Mouse (Mus musculus) E14TG2a.4 (cell line): ENCODE data around the gene Cela3b.

Experiments used
- H3K27me3 ChIP-seq: 2 replicates; pipeline ENCODE4 v1.6.1; 2014; ENCODE audit warnings: low read length, control low read depth; ENCODE audit not compliant: insufficient read depth
- H3K36me3 ChIP-seq: 2 replicates; pipeline ENCODE4 v1.6.1; 2014; ENCODE audit warnings: low read length, control low read depth; ENCODE audit not compliant: insufficient read depth
- H3K4me1 ChIP-seq: replicated peaks from 2 replicates; pipeline ENCODE4 v1.6.1; 2014; ENCODE audit warnings: low read depth, low read length, control low read depth
- H3K4me3 ChIP-seq: replicated peaks from 2 replicates; pipeline ENCODE4 v1.5.1; 2014; ENCODE audit warnings: mild to moderate bottlenecking, low read length
- H3K9me3 ChIP-seq: 2 replicates; pipeline ENCODE4 v1.6.1; 2014; ENCODE audit warnings: low read length, control low read depth
- CTCF ChIP-seq: conservative IDR thresholded peaks from 2 replicates; pipeline ENCODE4 v1.5.1; 2014; ENCODE audit warnings: low read length
- NANOG ChIP-seq: IDR thresholded peaks from 2 replicates; pipeline ENCODE4 v1.6.1; 2014; ENCODE audit warnings: borderline replicate concordance, low read length, mixed read lengths
- POU5F1 ChIP-seq: IDR thresholded peaks from 2 replicates; pipeline ENCODE4 v1.6.1; 2014; ENCODE audit warnings: low read length, borderline replicate concordance

Gene Cela3b

DNA sequence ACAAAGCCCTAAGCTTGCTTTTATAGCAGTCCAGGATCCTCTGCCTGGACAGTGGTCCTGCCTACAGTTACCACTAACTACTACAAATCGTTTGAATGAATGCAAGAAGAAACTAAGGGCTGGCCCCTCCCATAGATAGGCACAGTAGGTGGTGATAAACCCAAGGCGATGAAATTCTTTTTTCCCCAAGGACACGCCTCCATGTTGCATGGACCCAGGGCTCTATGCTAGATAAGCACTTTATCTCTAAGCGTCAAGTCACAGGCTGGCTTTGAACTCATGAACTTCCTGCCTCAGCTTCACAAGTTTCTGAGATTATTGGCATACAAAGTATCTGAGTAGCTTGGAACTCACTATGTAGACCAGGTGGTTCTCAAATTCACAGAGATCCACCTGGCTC is 27.0 kb upstream of the Cela3b start:
- Histone ChIP-seq H3K36me3 (no peaks in the 10 kb centered on the region), H3K4me3 (no peak overlapping the region), H3K9me3 (no peaks in the 10 kb centered on the region), H3K27me3 (0 out of 2 replicates have a peak, but pooled peaks cover 3% of the 10 kb centered on the region), H3K4me1 (peaks cover 77% of the 10 kb centered on the region)
- TF ChIP-seq POU5F1 (no peak), CTCF (no peak), NANOG (no peak)

DNA sequence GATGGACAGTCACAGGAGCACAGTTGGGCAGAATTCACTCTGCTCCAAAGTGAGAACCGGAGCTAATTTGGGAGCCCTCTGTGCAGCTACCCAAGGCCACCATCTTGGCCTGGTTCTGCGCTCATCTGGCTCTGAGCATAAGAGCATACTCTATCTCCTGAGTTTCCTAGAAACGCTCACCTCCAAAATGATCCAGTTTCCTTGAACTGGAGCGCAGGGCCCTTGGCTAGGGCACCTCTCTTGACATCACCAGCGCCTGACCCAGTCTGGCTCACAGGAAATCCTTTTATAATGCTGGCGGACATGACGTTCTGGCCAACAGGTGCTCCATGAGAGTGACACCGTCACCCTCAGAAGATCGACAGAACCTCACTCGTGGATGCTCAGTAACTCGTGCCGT is 26.2 kb upstream of the Cela3b start:
- Histone ChIP-seq H3K4me3 (no peak overlapping the region), H3K9me3 (no peaks in the 10 kb centered on the region), H3K27me3 (no peaks in the 10 kb centered on the region), H3K4me1 (peaks cover 72% of the 10 kb centered on the region), H3K36me3 (no peaks in the 10 kb centered on the region)
- TF ChIP-seq CTCF (no peak), NANOG (no peak), POU5F1 (no peak)

DNA sequence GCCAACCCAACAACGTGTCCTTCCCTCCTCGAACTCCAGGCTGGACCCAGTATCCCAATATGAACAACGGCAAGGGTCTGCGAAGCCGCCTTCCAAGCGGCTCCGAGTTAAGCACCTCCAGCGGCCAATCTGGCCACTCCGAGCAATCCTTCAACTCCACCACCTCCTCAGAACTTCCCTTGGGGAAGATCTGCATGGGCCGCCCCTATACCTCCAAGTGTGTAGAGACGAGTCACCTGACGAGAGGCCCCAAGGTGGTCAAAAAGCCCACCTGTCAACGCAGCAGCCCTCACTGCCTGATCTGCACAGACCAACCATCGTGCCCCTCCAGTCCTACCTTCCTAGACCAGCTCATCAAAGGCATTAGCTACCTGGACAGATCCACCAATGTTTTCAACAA is 24.2 kb upstream of the Cela3b start:
- no peaks in the 10 kb centered on the region for H3K27me3 ChIP-seq
- H3K4me1 ChIP-seq, result peaks cover 68% of the 10 kb centered on the region
- no peaks in the 10 kb centered on the region for H3K9me3 ChIP-seq
- no peak for TF ChIP-seq CTCF
- TF ChIP-seq NANOG, result no peak
- no peak for TF ChIP-seq POU5F1
- no peaks in the 10 kb centered on the region for H3K36me3 ChIP-seq
- 0 out of 2 replicates have a peak overlapping the region, but pooled peaks have one; percentile 26 for H3K4me3 ChIP-seq

DNA sequence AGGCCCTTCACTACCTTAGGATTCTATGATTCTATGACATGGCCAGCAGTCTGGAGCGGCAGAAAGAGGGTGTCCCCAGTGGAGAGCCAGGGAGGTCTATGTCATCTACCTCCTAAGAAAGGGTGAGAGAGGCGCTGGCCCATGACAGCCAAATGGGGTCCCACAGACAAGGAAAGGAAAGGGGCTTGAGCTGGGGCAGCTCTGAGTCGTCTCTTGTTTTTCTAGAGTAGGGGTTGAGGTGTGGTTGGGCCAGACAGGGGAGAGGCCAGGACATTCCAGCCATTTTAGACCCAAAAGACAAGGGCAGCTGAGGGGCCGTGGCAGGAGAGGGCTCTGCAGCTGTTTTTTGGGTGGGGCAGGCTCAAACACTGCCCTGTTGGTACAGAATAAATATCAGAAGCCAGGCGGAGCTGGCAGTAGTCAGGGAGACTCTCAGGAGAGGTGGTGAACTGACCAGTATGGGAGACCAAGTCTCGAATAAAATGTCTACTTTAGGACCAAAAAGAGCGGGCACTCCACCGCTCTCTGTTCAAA is 23.0 kb upstream of the Cela3b start, which contains the start of gene 1700013G24Rik:
TSS of gene 1700013G24Rik (plus strand) at position 51 of the 534 bp plus-strand sequence.
- no peaks in the 10 kb centered on the region for H3K36me3 ChIP-seq

DNA sequence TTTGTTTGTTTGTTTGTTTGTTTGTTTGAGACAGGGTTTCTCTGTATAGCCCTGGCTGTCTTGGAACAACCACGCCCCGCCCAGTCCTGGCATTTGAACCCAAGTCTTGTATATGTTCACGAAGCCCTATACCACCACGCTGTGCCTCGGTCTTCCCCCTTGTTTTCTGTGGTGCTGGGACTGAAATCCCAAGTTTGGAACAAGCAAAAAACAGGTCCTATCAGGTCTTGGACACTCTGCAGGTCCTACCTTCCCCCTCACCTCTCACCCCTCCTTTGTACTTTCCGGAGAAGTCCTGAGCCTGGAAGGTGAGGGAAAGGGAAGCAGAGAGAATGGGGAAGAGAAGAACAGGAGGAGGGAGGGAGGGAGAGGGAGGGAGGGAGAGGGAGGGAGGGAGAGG is 21.9 kb upstream of the Cela3b start:
- no peaks in the 10 kb centered on the region for H3K9me3 ChIP-seq
- TF ChIP-seq CTCF, result no peak
- TF ChIP-seq POU5F1, result no peak
- TF ChIP-seq NANOG, result no peak
- no peak overlapping the region for H3K4me3 ChIP-seq
- peaks cover 75% of the 10 kb centered on the region for H3K4me1 ChIP-seq
- no peaks in the 10 kb centered on the region for H3K36me3 ChIP-seq
- H3K27me3 ChIP-seq, result no peaks in the 10 kb centered on the region

More for the DNA sequence above, 23.0 kb upstream of the Cela3b start, which contains the start of gene 1700013G24Rik:
- no peaks in the 10 kb centered on the region for H3K27me3 ChIP-seq
- peaks cover 68% of the 10 kb centered on the region for H3K4me1 ChIP-seq
- H3K4me3 ChIP-seq, result peak within 1 kb of the TSS; percentile 35
- no peak for TF ChIP-seq POU5F1
- no peak for TF ChIP-seq CTCF
- H3K9me3 ChIP-seq, result no peaks in the 10 kb centered on the region

DNA sequence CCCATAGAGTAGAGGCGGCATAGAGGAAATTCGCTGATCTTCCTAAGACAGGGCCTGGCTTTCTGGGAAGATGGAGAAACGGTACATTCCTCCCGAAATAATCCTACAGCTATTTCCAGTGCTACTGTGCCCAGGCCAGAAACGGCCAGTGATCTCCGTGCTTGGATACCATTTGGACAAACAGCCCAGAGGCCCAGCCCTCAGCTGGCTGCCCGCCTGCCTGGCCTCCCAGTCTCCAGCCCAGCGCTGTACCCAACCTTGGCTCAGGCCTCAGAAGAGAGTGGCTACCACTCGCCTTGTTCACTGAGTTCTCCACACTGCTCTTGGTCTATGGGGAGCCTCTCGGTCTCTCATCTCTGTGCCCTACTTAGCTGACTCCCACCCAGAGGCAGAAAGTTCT is 19.4 kb upstream of the Cela3b start:
- TF ChIP-seq NANOG (no peak), CTCF (no peak), POU5F1 (no peak)
- no peaks in the 10 kb centered on the region for H3K9me3 ChIP-seq

DNA sequence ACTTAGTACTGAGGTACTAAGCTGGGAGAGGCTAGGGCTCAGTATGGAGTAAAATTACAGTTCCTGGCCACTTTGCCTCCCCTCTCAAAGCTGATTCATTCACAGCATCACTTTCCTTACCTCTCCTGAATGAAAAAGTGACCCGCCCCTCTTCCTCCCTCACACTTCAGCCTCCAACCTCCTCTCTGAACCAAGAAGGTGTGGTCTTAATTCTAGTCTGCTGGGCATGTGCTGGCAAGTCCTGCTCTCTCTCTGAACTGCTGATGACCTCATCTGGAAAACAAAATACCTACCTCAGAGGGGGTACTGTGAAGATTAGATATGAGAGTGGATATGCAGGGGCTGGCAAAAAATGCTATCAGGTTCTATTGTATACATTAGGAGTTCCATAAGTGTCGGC is 18.8 kb upstream of the Cela3b start:
- Histone ChIP-seq H3K27me3 (no peaks in the 10 kb centered on the region), H3K4me1 (peaks cover 63% of the 10 kb centered on the region), H3K36me3 (no peaks in the 10 kb centered on the region), H3K9me3 (no peaks in the 10 kb centered on the region), H3K4me3 (peak overlapping the region; percentile 32; the same call in 1 of the 2 replicates)
- TF ChIP-seq POU5F1, result no peak

More for the DNA sequence above, 19.4 kb upstream of the Cela3b start:
- Histone ChIP-seq H3K4me1 (peaks cover 69% of the 10 kb centered on the region), H3K27me3 (no peaks in the 10 kb centered on the region), H3K4me3 (peak overlapping the region; percentile 26; the same call in 1 of the 2 replicates), H3K36me3 (no peaks in the 10 kb centered on the region)

DNA sequence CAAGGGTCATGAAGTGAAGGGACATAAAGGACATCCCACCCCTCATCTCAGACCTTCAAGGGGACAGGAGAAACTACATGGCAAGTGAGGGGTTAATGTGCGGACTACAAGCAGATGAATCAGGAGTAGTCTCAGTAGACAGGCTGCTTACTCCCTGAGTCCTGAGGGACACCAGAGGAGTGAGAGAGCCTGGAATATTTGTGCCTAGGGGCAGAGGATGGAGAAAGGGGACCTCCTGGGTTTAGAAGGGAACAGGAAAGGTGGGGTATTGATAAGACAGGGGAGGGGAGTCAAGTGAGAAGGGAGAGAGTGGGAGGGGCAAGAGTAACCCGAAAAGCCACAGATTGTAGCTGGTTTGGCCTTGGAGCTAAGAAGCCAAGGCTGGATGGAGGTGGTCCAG is 18.3 kb upstream of the Cela3b start:
- Histone ChIP-seq H3K9me3 (no peaks in the 10 kb centered on the region), H3K36me3 (no peaks in the 10 kb centered on the region), H3K27me3 (no peaks in the 10 kb centered on the region), H3K4me3 (peak overlapping the region; percentile 43; the same call in 1 of the 2 replicates), H3K4me1 (peaks cover 63% of the 10 kb centered on the region)
- TF ChIP-seq NANOG (no peak), CTCF (no peak), POU5F1 (no peak)

DNA sequence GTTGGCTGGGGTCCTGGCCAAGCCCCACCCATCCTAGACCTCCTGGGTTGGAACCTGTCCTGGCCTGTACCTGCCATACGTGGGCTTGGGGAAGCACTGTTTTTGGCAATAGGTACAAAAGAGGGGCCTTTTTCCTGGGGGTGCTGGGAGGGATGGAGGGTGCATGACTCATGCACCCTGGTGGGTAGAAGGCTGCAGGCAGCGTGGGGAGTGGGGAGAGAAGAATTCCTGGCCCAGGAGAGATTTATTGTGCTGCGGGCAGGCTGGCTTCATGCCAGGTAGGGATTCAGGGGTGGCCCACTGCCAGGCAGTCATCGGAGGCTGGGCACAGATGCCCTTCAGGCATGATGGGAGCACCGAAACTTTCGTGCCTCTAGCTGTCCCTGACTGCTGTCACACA is 17.9 kb upstream of the Cela3b start:
- Histone ChIP-seq H3K4me1 (peaks cover 59% of the 10 kb centered on the region), H3K9me3 (no peaks in the 10 kb centered on the region), H3K4me3 (peak overlapping the region; percentile 43), H3K36me3 (no peaks in the 10 kb centered on the region), H3K27me3 (no peaks in the 10 kb centered on the region)
- no peak for TF ChIP-seq CTCF
- TF ChIP-seq NANOG, result no peak
- no peak for TF ChIP-seq POU5F1
